Mouse (Mus musculus) MEL (cell line): Measurements from ENCODE around the gene Dusp27. TPM values are rescaled to one million over a fixed set of nuclear protein-coding genes. Genes with fewer than 3 reads are reported as not detected.

Source experiments
- DNase-seq: peaks from one replicate; pipeline ENCODE4 v3.0.0; 2011; ENCODE audit warnings: low read depth, low spot score
- H3K27ac ChIP-seq: 2 replicates; pipeline ENCODE4 v1.5.1; 2012; ENCODE audit warnings: low read depth, mild to moderate bottlenecking, control low read depth, low read length, moderate library complexity; ENCODE audit not compliant: control insufficient read depth
- H3K27me3 ChIP-seq, 2 experiments: fragments of 150-350 bp in 1 of 2; sonication (generic) in 1 of 2; 2 replicates each; pipeline ENCODE4 v1.6.1; 2012; ENCODE audit warnings: low read length in 2 of 2, mild to moderate bottlenecking in 2 of 2, improper control_type of control experiment in 1 of 2, moderate library complexity in 1 of 2; ENCODE audit not compliant: insufficient read depth in 2 of 2, control insufficient read depth in 1 of 2
- H3K36me3 ChIP-seq, 2 experiments: 2 replicates each; pipeline ENCODE4 v1.6.1; 2012 to 2014; ENCODE audit warnings: low read length in 2 of 2, improper control_type of control experiment in 1 of 2, inconsistent platforms in 1 of 2, mild to moderate bottlenecking in 1 of 2; ENCODE audit not compliant: insufficient read depth in 2 of 2, control insufficient read depth in 1 of 2
- H3K4me1 ChIP-seq, 2 experiments: fragments of 150-350 bp in 1 of 2; sonication (generic) in 1 of 2; 2 replicates each; pipeline ENCODE4 v1.6.1; 2012; ENCODE audit warnings: low read length in 2 of 2, improper control_type of control experiment in 1 of 2, mild to moderate bottlenecking in 1 of 2; ENCODE audit not compliant: insufficient read depth in 2 of 2, control insufficient read depth in 1 of 2
- H3K4me3 ChIP-seq, 2 experiments: fragments of 150-350 bp in 1 of 2; sonication (generic) in 1 of 2; 2 replicates each; pipeline ENCODE4 v1.5.1; 2012; ENCODE audit warnings: low read depth in 2 of 2, low read length in 2 of 2, mild to moderate bottlenecking in 2 of 2, moderate library complexity in 2 of 2, control low read depth in 1 of 2, improper control_type of control experiment in 1 of 2; ENCODE audit not compliant: control insufficient read depth in 1 of 2, insufficient read depth in 1 of 2
- H3K79me2 ChIP-seq: 2 replicates; pipeline ENCODE4 v1.6.1; 2012; ENCODE audit warnings: mild to moderate bottlenecking, low read length, moderate library complexity; ENCODE audit not compliant: control insufficient read depth, poor library complexity, insufficient read depth
- H3K9ac ChIP-seq: 2 replicates; pipeline ENCODE4 v1.6.1; 2012; ENCODE audit warnings: low read depth, mild to moderate bottlenecking, control low read depth, low read length, moderate library complexity; ENCODE audit not compliant: control insufficient read depth, poor library complexity, severe bottlenecking
- H3K9me3 ChIP-seq: fragments of 150-350 bp; sonication (generic); replicated peaks from 2 replicates; pipeline ENCODE4 v1.6.1; 2012; ENCODE audit warnings: mild to moderate bottlenecking, low read length, improper control_type of control experiment, moderate library complexity; ENCODE audit not compliant: insufficient read depth
- BHLHE40 ChIP-seq: IDR thresholded peaks from 2 replicates; pipeline ENCODE4 v1.6.1; 2012; ENCODE audit warnings: low read depth, mild to moderate bottlenecking, inconsistent platforms, low read length, improper control_type of control experiment, borderline replicate concordance
- CHD1 ChIP-seq: IDR thresholded peaks from 2 replicates; pipeline ENCODE4 v1.6.1; 2012; ENCODE audit warnings: low read depth, mild to moderate bottlenecking, inconsistent platforms, low read length, improper control_type of control experiment
- CHD2 ChIP-seq: IDR thresholded peaks from 2 replicates; pipeline ENCODE4 v1.6.1; 2011; ENCODE audit warnings: low read length, improper control_type of control experiment
- E2F4 ChIP-seq: IDR thresholded peaks from 2 replicates; pipeline ENCODE4 v1.6.1; 2011; ENCODE audit warnings: low read depth, low read length, improper control_type of control experiment, borderline replicate concordance
- ETS1 ChIP-seq: IDR thresholded peaks from 2 replicates; pipeline ENCODE4 v1.6.1; 2012; ENCODE audit warnings: low read depth, mild to moderate bottlenecking, inconsistent platforms, low read length, improper control_type of control experiment, moderate library complexity
- JUND ChIP-seq: IDR thresholded peaks from 2 replicates; pipeline ENCODE4 v1.6.1; 2011; ENCODE audit warnings: low read depth, mild to moderate bottlenecking, improper control_type of control experiment, low read length
- MAZ ChIP-seq: IDR thresholded peaks from 2 replicates; pipeline ENCODE4 v1.6.1; 2012; ENCODE audit warnings: low read depth, mild to moderate bottlenecking, inconsistent platforms, low read length, improper control_type of control experiment
- MYC ChIP-seq: IDR thresholded peaks from 2 replicates; pipeline ENCODE4 v1.6.1; 2011; ENCODE audit warnings: low read depth, mild to moderate bottlenecking, low read length, improper control_type of control experiment, moderate library complexity
- POLR2A ChIP-seq, 2 experiments: IDR thresholded peaks; 2 replicates each; pipeline ENCODE4 v1.6.1; 2011 to 2012; ENCODE audit warnings: low read length in 2 of 2, mild to moderate bottlenecking in 2 of 2, control low read depth in 1 of 2, improper control_type of control experiment in 1 of 2, low read depth in 1 of 2, moderate library complexity in 1 of 2; ENCODE audit not compliant: control insufficient read depth in 1 of 2, insufficient read depth in 1 of 2, poor library complexity in 1 of 2
- POLR2AphosphoS2 ChIP-seq: IDR thresholded peaks from 2 replicates; pipeline ENCODE4 v1.6.1; 2011; ENCODE audit warnings: low read length, improper control_type of control experiment
- POLR2AphosphoS5 ChIP-seq: IDR thresholded peaks from 2 replicates; pipeline ENCODE4 v1.6.1; 2012; ENCODE audit warnings: low read depth, borderline replicate concordance, mild to moderate bottlenecking, inconsistent platforms, low read length, moderate library complexity, mixed read lengths
- RCOR1 ChIP-seq: IDR thresholded peaks from 2 replicates; pipeline ENCODE4 v1.6.1; 2012; ENCODE audit warnings: low read depth, mild to moderate bottlenecking, inconsistent platforms, low read length, improper control_type of control experiment
- SIN3A ChIP-seq: IDR thresholded peaks from 2 replicates; pipeline ENCODE4 v1.6.1; 2012; ENCODE audit warnings: low read length, improper control_type of control experiment, inconsistent platforms
- TAL1 ChIP-seq: IDR thresholded peaks from 2 replicates; pipeline ENCODE4 v1.6.1; 2012; ENCODE audit warnings: mild to moderate bottlenecking, inconsistent platforms, low read length, moderate library complexity, mixed read lengths
- UBTF ChIP-seq: IDR thresholded peaks from 2 replicates; pipeline ENCODE4 v1.6.1; 2012; ENCODE audit warnings: low read depth, mild to moderate bottlenecking, inconsistent platforms, low read length, improper control_type of control experiment, moderate library complexity, borderline replicate concordance; ENCODE audit not compliant: insufficient read depth
- USF2 ChIP-seq, 2 experiments: IDR thresholded peaks; 2 replicates each; pipeline ENCODE4 v1.6.1; 2011 to 2012; ENCODE audit warnings: improper control_type of control experiment in 2 of 2, low read length in 2 of 2, borderline replicate concordance in 1 of 2, inconsistent platforms in 1 of 2, low read depth in 1 of 2, mild to moderate bottlenecking in 1 of 2; ENCODE audit not compliant: insufficient read depth in 1 of 2
- ZC3H11A ChIP-seq: IDR thresholded peaks from 2 replicates; pipeline ENCODE4 v1.6.1; 2012; ENCODE audit warnings: low read depth, mild to moderate bottlenecking, inconsistent platforms, low read length, improper control_type of control experiment
- ZKSCAN1 ChIP-seq: IDR thresholded peaks from 2 replicates; pipeline ENCODE4 v1.6.1; 2012; ENCODE audit warnings: low read depth, mild to moderate bottlenecking, inconsistent platforms, low read length, improper control_type of control experiment, moderate library complexity
- ZNF384 ChIP-seq: IDR thresholded peaks from 2 replicates; pipeline ENCODE4 v1.6.1; 2012; ENCODE audit warnings: low read depth, mild to moderate bottlenecking, inconsistent platforms, low read length, improper control_type of control experiment
- polyA plus RNA-seq, 2 experiments: library from polyadenylated mRNA; stranded (reverse) in 1 of 2; unstranded in 1 of 2; fragments of >175 nt in 1 of 2; fragments of >200 nt in 1 of 2; gene quantifications; 2 replicates each; pipeline versions ENCODE4 v1.2.1 to v1.2.4; 2012; ENCODE audit warnings: low replicate concordance in 2 of 2, low read depth in 1 of 2; ENCODE audit not compliant: insufficient read length in 2 of 2, insufficient read depth in 1 of 2, missing spikeins in 1 of 2
- total RNA-seq: library from RNA; depleted of rRNA; stranded (reverse); fragments of 300-350 nt; gene quantifications from 2 replicates; pipeline ENCODE4 v1.2.3, GENCODE M21; 2012

Gene Dusp27
- total and polyA plus RNA-seq, 3 experiments = not detected

- no peak for TF ChIP-seq USF2 (IDR thresholded peaks at IDR 0.05; ENCODE audit: borderline replicate concordance in 1 of 2, insufficient read depth in 1 of 2, low read depth in 1 of 2, low read length in 2 of 2)
- TF ChIP-seq JUND = no peak
- peak; percentile 79 for TF ChIP-seq SIN3A
Observed at GRCm38 (mm10) chr1:166153351-166154120, 25.8 kb upstream of the Dusp27 start (continued).

- TF ChIP-seq BHLHE40 (no peak), MYC (no peak), TAL1 (no peak), CHD1 (no peak), POLR2A (IDR thresholded peaks at IDR 0.05; ENCODE audit: control insufficient read depth in 1 of 2, insufficient read depth in 1 of 2, low read depth in 1 of 2, low read length in 2 of 2, poor library complexity in 1 of 2) (no peak), POLR2AphosphoS5 (no peak), JUND (no peak), UBTF (no peak), POLR2AphosphoS2 (no peak), RCOR1 (no peak), E2F4 (no peak)
- no peak for DNase-seq
- Histone ChIP-seq H3K36me3 (peaks cover 0 to 11% of the 10 kb centered on the region in 2 experiments; a peak in 2 of 4 replicates), H3K4me1 (peaks cover 4 to 21% of the 10 kb centered on the region in 2 experiments; a peak in 3 of 4 replicates), H3K27ac (no peak overlapping the region), H3K9me3 (no peaks in the 10 kb centered on the region), H3K27me3 (peaks cover 0 to 1% of the 10 kb centered on the region in 2 experiments; a peak in 1 of 4 replicates), H3K9ac (no peak overlapping the region), H3K4me3 (no peak overlapping the region), H3K79me2 (no peaks in the 10 kb centered on the region)
Observed at GRCm38 (mm10) chr1:166152034-166152433, 24.3 kb upstream of the Dusp27 start.

GRCm38 (mm10) chr1:166151341-166151740, 23.6 kb upstream of the Dusp27 start:
- no peak overlapping the region for H3K9ac ChIP-seq
- no peak overlapping the region for H3K27ac ChIP-seq
- no peaks in the 10 kb centered on the region for H3K79me2 ChIP-seq
- H3K9me3 ChIP-seq = no peaks in the 10 kb centered on the region
- no peak for TF ChIP-seq CHD2
- TF ChIP-seq MAZ = no peak
- TF ChIP-seq ZC3H11A = no peak
- TF ChIP-seq ZNF384 = no peak
- TF ChIP-seq ZKSCAN1 = no peak
- no peak for TF ChIP-seq ETS1
- no peaks in the 10 kb centered on the region; a peak in 1 of 4 replicates for H3K27me3 ChIP-seq
- H3K36me3 ChIP-seq = peaks cover 0 to 11% of the 10 kb centered on the region in 2 experiments; a peak in 2 of 4 replicates
- H3K4me3 ChIP-seq = no peak overlapping the region
- DNase-seq = no peak
- H3K4me1 ChIP-seq = peaks cover 4 to 23% of the 10 kb centered on the region in 2 experiments; a peak in 3 of 4 replicates
